Mouse (Mus musculus) right cerebral cortex, postnatal 10 days (tissue): Measurements from ENCODE around the gene Sptbn2.

Experiments used
- DNase-seq, 2 experiments: peaks; one replicate each; pipeline ENCODE4 v3.0.0; 2021; ENCODE audit warnings: low spot score in 2 of 2

Gene Sptbn2

DNA sequence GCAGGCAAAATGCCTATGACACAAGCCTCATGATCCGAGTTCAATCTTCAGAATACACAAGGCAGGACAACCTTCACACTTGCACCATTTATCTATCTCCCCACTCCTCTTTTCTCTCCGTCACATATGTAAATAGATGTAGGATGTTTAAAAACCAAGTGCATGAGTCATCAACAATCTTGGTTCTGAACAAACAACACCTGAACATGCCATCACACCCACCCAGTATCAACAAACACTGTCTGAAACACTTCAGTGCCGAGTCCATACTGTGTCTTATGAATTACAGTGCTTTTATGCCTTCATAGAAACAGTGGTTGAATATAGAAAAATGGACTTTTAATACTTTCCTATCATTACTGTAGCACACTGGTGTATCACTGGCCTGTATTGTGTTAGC, 61.8 kb downstream of the Sptbn2 start:
- no peak for DNase-seq

DNA sequence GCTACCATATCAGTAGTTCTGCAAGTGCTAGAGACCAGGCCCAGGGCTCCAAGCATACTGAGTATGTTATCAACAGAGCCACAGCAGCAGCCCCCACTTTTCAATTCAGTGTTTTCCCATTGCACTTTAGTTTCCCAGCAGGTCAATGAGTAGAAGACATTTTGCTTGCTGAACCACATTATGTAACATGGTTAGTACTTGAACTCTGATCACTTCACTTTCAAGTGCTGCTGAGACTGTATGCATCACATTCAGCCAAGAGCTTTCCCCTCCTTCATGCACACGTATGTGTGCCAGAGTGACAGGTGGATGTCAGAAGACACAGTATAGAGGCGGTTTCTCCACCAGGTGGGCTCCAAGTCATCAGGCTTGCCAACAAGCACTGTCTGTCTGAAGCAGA, 71.9 kb downstream of the Sptbn2 start:
- DNase-seq: no peak

DNA sequence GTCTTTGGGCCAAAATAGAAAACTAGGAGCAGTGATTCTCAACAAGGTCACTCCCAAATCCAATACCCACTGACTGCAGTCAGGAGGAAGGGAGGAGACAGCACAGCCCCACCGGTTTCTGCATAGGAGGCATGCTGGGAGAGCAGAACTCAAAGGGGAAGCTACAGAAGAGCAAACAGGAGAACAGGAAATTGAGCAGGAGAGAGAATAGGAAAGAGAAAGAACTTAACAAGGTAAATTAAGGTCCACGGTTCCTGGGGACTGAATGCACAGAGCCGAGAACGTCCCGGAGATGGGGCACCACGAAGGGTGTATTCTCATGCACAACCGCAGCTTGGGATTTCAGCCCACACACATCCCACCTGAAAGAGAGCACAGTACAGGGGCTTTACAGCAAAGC, 74.2 kb downstream of the Sptbn2 start:
- no peak for DNase-seq

DNA sequence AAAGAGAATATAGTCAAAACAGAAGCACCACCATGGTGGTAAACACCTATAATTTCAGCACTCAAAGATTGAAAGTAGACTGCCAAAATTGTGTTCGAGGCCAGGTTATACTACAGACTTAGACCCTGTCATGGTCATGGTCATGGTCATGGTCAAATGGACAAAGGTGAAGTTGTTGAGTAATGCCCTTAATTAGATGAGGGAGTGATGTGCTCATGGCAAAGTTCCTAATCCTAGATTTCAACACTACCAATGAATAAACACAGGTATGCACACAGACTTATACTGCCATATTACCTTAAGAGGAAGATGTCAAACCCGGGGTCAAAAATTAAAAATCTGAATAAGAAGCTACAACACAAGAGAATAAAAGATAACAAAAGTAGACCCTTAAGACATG, 75.3 kb downstream of the Sptbn2 start:
- no peak for DNase-seq

DNA sequence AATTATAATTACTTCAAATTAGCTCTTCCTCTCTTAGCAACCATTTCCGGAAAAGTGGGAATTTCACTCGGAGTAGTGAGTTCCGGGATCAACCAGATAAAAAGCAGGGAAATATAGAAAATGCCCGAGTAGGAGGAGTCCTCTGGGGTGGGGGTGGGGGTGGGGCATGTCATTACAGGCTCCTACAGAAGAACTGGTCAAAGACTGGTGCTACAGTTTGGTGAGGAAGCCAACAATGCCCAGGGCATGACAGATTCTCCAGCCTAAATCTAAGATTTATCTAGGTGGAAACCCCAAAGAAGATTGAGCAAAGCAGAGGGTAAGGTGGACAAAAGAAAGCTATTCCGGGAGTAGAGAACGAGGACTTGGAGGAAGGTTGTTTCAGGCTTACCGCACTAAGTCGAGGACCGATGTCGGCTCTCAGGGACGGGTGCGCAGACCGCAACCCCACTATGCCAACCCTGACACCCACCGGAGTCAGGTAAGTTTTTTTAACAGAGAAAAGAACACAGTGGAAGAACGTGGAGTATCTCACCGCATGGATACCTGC, 82.4 kb downstream of the Sptbn2 start:
- DNase-seq: no peak

DNA sequence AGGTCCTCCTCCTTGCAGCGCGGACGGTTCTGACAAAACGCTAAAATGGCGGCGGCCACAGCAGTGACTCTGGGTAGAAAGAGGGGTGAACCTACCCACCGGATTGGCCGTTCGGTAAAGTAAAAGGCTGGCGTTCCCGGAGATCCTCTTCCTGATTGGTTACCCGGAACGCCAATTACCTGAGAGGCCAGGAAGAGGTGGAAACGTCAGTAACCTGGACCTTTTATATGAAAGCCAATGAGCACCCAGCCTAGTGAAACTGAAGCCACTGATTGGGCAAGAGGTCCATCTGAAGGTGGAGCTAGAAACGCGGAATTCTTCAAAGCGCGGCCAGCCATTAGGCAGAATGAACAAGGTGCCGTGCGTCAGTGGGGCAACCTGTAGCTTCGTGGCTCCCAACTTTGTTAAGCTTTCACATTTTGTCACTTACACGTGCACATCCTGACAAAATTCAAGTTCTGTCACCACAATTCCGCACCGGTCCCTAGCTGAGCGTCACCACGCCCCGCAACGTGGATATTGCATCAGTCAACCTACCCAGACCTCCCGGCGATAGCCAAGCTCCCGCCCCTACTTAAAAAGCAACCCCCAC, 83.0 kb downstream of the Sptbn2 start, which contains the start of gene Rbm4:
TSS of gene Rbm4 (minus strand) at position 71 of the 592 bp plus-strand sequence.
- DNase-seq: peak; percentile 99

DNA sequence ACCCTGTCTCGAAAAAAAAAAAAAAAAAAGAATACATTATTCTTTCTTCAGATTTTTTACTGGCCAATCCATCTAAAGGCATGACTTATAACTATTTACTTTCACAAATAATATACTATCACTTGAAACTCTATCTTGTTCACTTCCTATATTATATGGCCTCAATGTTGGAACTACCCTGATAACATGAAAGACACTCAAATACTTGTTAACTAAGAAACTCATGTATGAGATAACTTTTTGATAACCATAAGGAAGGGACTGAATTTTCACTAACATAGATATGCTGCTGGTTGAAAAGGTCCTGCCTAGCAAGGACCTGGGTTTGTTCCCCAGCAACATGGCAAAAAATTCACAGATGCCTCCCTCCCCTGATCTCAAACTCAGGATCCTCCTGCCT, 85.0 kb downstream of the Sptbn2 start:
- DNase-seq: no peak

DNA sequence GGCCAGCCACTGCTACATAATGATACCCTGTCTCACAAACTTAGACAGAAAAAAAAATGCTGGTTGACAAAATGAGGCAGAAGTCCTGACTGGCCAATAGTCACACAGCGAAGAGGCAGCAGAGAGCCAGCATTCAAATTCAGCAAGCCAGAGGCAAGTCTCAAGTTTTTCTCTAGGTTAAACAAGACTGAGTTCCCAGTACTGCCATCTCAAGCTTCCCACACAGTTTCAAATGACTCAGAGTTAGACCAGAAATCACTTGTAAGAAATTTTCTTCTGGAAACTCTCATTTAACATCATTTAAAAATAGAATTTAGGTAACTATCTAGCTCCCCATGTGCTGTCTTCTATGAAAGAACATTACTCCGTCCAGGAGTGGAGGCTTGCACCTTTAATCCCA, 86.9 kb downstream of the Sptbn2 start:
- no peak for DNase-seq

DNA sequence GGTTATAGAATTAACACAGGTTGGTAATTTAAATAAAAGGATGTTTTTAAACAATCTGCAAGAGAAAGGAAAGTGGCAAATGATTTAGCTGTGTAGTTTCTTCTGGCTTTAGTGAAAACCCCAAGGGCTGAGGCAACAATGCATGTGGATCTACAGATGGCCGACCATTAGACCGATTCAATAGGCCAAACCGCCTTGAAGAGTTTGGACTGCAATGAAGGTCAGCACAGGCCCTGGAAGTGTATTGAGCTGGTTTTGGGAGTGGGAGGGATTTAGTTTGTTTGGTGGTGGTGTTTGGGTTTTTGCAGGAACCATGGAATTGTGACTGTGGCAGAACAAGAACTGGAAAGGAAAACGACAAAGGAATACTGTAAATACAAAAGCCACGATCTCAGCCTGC, 88.1 kb downstream of the Sptbn2 start:
- DNase-seq: no peak
